Mouse (Mus musculus) frontal cortex, postnatal 14 days (tissue): Measurements from ENCODE around the gene Sfxn3.

ENCODE experiments used
- DNase-seq, 2 experiments: peaks; one replicate each; pipeline ENCODE4 v3.0.0; 2022; ENCODE audit warnings: low spot score in 2 of 2

Sfxn3 gene

GRCm38 (mm10) chr19:45047417-45047934 lies at the start of gene Sfxn3:
TSS of gene Sfxn3 (plus strand) at chr19:45047503.
- DNase-seq, result peak; percentile 90

GRCm38 (mm10) chr19:44997786-44998185 lies 49.5 kb upstream of the Sfxn3 start:
- no peak for DNase-seq

GRCm38 (mm10) chr19:44999647-45000046 lies 47.7 kb upstream of the Sfxn3 start:
- DNase-seq, result no peak

GRCm38 (mm10) chr19:45002301-45002700 lies 45.0 kb upstream of the Sfxn3 start:
- DNase-seq, result no peak

GRCm38 (mm10) chr19:45003740-45004516 lies 43.4 kb upstream of the Sfxn3 start:
- no peak for DNase-seq

- no peak for DNase-seq
Observed at GRCm38 (mm10) chr19:45005444-45005843, 41.9 kb upstream of the Sfxn3 start, which contains the start of gene Twnk. TSS of gene Twnk (plus strand) at chr19:45005663.

GRCm38 (mm10) chr19:45005957-45006712 lies 41.2 kb upstream of the Sfxn3 start, which contains the start of gene Mrpl43:
TSS of gene Mrpl43 (minus strand) at chr19:45006442.
- peak; percentile 92 to 95 for DNase-seq

- no peak for DNase-seq
Observed at GRCm38 (mm10) chr19:45007021-45007420, 40.3 kb upstream of the Sfxn3 start.

- no peak for DNase-seq
Observed at GRCm38 (mm10) chr19:45007425-45008191, 39.7 kb upstream of the Sfxn3 start.

- DNase-seq, result no peak
Observed at GRCm38 (mm10) chr19:45010646-45011045, 36.7 kb upstream of the Sfxn3 start.

GRCm38 (mm10) chr19:45012219-45012618 lies 35.1 kb upstream of the Sfxn3 start:
- no peak for DNase-seq

- no peak for DNase-seq
Observed at GRCm38 (mm10) chr19:45012636-45013035, 34.7 kb upstream of the Sfxn3 start.

GRCm38 (mm10) chr19:45013581-45014225 lies 33.6 kb upstream of the Sfxn3 start:
- DNase-seq, result no peak

- no peak for DNase-seq
Observed at GRCm38 (mm10) chr19:45014335-45014971, 32.9 kb upstream of the Sfxn3 start, which contains the start of gene Lzts2. TSS of gene Lzts2 (plus strand) at chr19:45014414.

- no peak for DNase-seq
Observed at GRCm38 (mm10) chr19:45014981-45015402, 32.3 kb upstream of the Sfxn3 start.

GRCm38 (mm10) chr19:45015518-45016281 lies 31.6 kb upstream of the Sfxn3 start:
- no peak for DNase-seq

GRCm38 (mm10) chr19:45016341-45017215 lies 30.7 kb upstream of the Sfxn3 start:
- no peak for DNase-seq

- peak; percentile 67 to 75 for DNase-seq
Observed at GRCm38 (mm10) chr19:45017216-45017771, 30.0 kb upstream of the Sfxn3 start.

GRCm38 (mm10) chr19:45017909-45018308 lies 29.4 kb upstream of the Sfxn3 start:
- peak; percentile 71 to 77 for DNase-seq
